Mouse (Mus musculus) lung, embryonic 14.5 days (tissue): ENCODE data around the gene Wbp2nl. TPM values are rescaled to one million over a fixed set of nuclear protein-coding genes. Genes with fewer than 3 reads are reported as not detected.
A peak's percentile ranks its signal among the peaks of the same experiment; 100 is the strongest.

ENCODE experiments used
- ATAC-seq: fragments of 200-750 bp; cut with Nextera tagmentation; 2 replicates; pipeline ENCODE4 v1.8.0; 2017; ENCODE audit warnings: mild to moderate bottlenecking, moderate TSS enrichment, moderate library complexity; ENCODE audit not compliant: insufficient read depth
- DNase-seq: peaks from one replicate; pipeline ENCODE4 v3.0.0-alpha.2; 2015
- H3K27ac ChIP-seq: fragments of 300-500 bp; sonication (generic); 2 replicates; pipeline ENCODE4 v1.5.1; 2014; ENCODE audit warnings: low read depth, mild to moderate bottlenecking, moderate library complexity
- H3K27me3 ChIP-seq: fragments of 300-500 bp; sonication (generic); 2 replicates; pipeline ENCODE4 v1.6.1; 2014; ENCODE audit warnings: low read length, control low read depth; ENCODE audit not compliant: insufficient read depth
- H3K36me3 ChIP-seq: fragments of 300-500 bp; sonication (generic); 2 replicates; pipeline ENCODE4 v1.6.1; 2014; ENCODE audit warnings: control low read depth; ENCODE audit not compliant: insufficient read depth
- H3K4me1 ChIP-seq: fragments of 300-500 bp; sonication (generic); 2 replicates; pipeline ENCODE4 v1.6.1; 2014; ENCODE audit warnings: antibody characterized with exemption, control low read depth; ENCODE audit not compliant: insufficient read depth
- H3K4me2 ChIP-seq: fragments of 300-500 bp; sonication (generic); 2 replicates; pipeline ENCODE4 v1.6.1; 2014; ENCODE audit warnings: mild to moderate bottlenecking
- H3K4me3 ChIP-seq: fragments of 300-500 bp; sonication (generic); 2 replicates; pipeline ENCODE4 v1.5.1; 2014; ENCODE audit warnings: low read depth, low read length
- H3K9ac ChIP-seq: fragments of 300-500 bp; sonication (generic); 2 replicates; pipeline ENCODE4 v1.6.1; 2014
- H3K9me3 ChIP-seq: fragments of 300-500 bp; sonication (generic); 2 replicates; pipeline ENCODE4 v1.6.1; 2016; ENCODE audit warnings: low read depth, low read length, control low read depth
- CTCF ChIP-seq: IDR thresholded peaks from 2 replicates; pipeline ENCODE4 v1.5.1; 2016; ENCODE audit warnings: antibody characterized with exemption, low read depth
- WGBS: fragments of 180-500 bp; shearing (Covaris S2); extraction: QIAGEN DNeasy Blood & Tissue Kit; methylation state at CpG from one replicate; pipeline ENCODE4 v1.1.7; 2014; 5-methylcytosine and 5-hydroxymethylcytosine counted together
- polyA plus RNA-seq: library from polyadenylated mRNA; unstranded; fragments of >200 nt; fragmentation: Nextera tagmentation; extraction: Ambion mirVana; gene quantifications from 2 replicates; pipeline ENCODE4 v1.2.1, GENCODE M21; 2014

The Wbp2nl gene
- polyA plus RNA-seq = 0.42 and 0.57 TPM in 2 replicates

DNA sequence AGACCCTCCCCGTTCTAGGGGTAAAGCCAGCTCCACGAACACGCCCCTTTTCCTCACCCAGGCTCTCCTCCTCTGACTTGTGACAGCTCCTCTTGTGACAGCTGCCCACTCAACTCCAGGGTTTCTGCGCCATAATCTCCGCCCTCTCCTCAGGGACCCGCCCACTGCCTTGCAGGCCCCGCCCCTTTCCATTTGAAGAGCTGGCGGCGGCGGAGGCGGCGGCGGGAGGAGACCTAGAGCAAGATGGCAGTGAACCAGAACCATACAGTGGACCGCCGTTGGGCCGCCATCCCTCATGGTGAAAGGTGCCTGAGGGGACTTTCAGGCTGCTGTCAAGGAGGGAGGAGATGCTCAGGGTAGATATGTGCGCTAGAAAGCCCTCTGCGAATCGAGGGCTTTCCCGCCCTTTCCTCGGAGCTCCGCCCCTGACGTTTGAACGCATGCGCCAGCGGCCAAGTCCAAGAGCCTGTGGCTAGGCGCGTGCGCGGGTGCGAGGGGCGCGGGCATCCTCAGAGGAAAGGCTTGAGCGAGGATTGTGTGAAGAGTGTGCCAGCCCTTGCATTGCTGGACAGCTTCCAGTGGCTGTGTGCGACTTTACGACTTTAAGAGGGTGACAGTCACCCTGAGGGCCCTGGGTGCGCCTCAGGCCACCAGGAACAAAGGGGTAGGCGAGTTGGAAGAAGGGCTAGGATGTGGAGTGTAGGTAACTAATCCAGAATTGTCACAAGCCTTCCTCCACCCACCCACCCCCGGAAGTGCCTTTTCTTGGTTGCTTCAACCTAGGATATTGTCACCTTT is at the start of gene Wbp2nl:
Gene Wbp2nl (plus strand): TSS at position 191 of the 798 bp plus-strand sequence.
- Histone ChIP-seq H3K4me1 (no peaks in the 10 kb centered on the region), H3K9me3 (no peaks in the 10 kb centered on the region), H3K36me3 (no peaks in the 10 kb centered on the region), H3K27me3 (no peaks in the 10 kb centered on the region), H3K27ac (no peak within 1 kb of the TSS), H3K9ac (no peak within 1 kb of the TSS), H3K4me3 (0 out of 2 replicates have a peak within 1 kb of the TSS, but pooled peaks have one; percentile 4), H3K4me2 (peak within 1 kb of the TSS; percentile 39; the same call in 1 of the 2 replicates)
- ATAC-seq (peak; percentile 38; the same call in 1 of the 2 replicates), DNase-seq (peak; percentile 40)
- 52% methylated on average over 39 of the region's 39 CpGs for WGBS
- no peak for TF ChIP-seq CTCF

DNA sequence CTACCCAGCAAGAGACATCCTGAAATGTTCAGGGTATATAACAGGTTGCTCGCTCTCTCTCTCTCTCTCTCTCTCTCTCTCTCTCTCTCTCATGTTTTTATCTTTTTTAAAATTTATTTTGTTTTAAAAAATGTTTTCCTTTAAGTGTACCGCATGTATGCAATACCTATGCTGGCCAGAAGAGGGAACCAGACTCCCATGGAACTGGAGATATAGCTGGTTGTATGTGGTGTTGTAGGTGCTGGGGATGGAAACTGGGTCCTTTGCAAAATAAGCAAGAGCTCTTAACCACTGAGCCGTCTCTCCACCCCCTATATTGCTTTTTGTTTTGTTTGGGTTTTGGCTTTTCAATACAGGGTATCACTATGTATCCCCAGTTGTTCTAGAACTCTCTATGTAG is 47.2 kb upstream of the Wbp2nl start:
- DNase-seq = no peak
- ATAC-seq = no peak
- Histone ChIP-seq H3K9ac (no peak overlapping the region), H3K9me3 (no peaks in the 10 kb centered on the region), H3K27me3 (no peaks in the 10 kb centered on the region), H3K4me1 (no peaks in the 10 kb centered on the region), H3K36me3 (no peaks in the 10 kb centered on the region), H3K4me2 (no peak overlapping the region), H3K4me3 (no peak overlapping the region), H3K27ac (no peak overlapping the region)
- WGBS = 84% methylated on average over 3 of the region's 3 CpGs
- TF ChIP-seq CTCF = peak; percentile 48

DNA sequence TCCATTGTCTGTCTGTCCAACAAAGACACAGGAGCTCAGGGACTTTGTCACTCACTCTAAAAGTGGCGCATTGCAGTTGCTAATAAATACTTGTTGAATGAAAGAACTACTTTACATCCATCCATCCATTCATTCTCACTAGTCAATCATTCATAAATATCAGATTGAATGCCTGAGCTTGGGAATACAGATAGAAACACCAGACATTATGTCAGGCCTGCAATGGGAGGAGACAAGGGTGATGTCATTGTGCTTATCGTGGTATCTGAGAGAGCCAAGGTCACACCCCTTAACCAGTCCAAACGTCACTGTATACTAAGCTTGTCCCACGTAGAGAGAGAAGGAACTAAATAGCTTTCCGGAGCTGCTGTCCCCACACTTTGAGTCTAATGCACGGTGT is 46.7 kb upstream of the Wbp2nl start, which contains the start of gene 1500009C09Rik:
Gene 1500009C09Rik (plus strand): TSS at position 301 of the 400 bp plus-strand sequence.
- H3K36me3 ChIP-seq = no peaks in the 10 kb centered on the region
- H3K9ac ChIP-seq = no peak within 1 kb of the TSS
- H3K4me2 ChIP-seq = no peak within 1 kb of the TSS
- no peak for ATAC-seq
- no peak for TF ChIP-seq CTCF
- no peak for DNase-seq
- no peaks in the 10 kb centered on the region for H3K4me1 ChIP-seq
- 75% methylated on average over 6 of the region's 6 CpGs for WGBS
- no peak within 1 kb of the TSS for H3K27ac ChIP-seq
- no peaks in the 10 kb centered on the region for H3K27me3 ChIP-seq
- H3K4me3 ChIP-seq = no peak within 1 kb of the TSS
- no peaks in the 10 kb centered on the region for H3K9me3 ChIP-seq

GRCm38 (mm10) chr15:82255248-82255647 is 43.5 kb upstream of the Wbp2nl start:
- H3K4me1 ChIP-seq = no peaks in the 10 kb centered on the region
- DNase-seq = no peak
- H3K4me2 ChIP-seq = no peak overlapping the region
- H3K36me3 ChIP-seq = no peaks in the 10 kb centered on the region
- no peaks in the 10 kb centered on the region for H3K9me3 ChIP-seq
- H3K4me3 ChIP-seq = no peak overlapping the region
- ATAC-seq = no peak
- no peak overlapping the region for H3K9ac ChIP-seq
- H3K27ac ChIP-seq = no peak overlapping the region
- H3K27me3 ChIP-seq = no peaks in the 10 kb centered on the region
- WGBS = 44% methylated on average over 4 of the region's 4 CpGs
- TF ChIP-seq CTCF = peak; percentile 23; the same call in 1 of the 2 replicates

- no peaks in the 10 kb centered on the region for H3K36me3 ChIP-seq
- no peaks in the 10 kb centered on the region for H3K9me3 ChIP-seq
- no peak overlapping the region; the same call in 1 of the 2 replicates for H3K9ac ChIP-seq
- H3K4me2 ChIP-seq = no peak overlapping the region
- 26% methylated on average over 10 of the region's 10 CpGs for WGBS
- H3K27me3 ChIP-seq = no peaks in the 10 kb centered on the region
- no peak overlapping the region for H3K27ac ChIP-seq
- no peak for TF ChIP-seq CTCF
- 0 out of 2 replicates have a peak, but pooled peaks have one; percentile 11 for ATAC-seq
- no peak for DNase-seq
- H3K4me3 ChIP-seq = no peak overlapping the region
- H3K4me1 ChIP-seq = no peaks in the 10 kb centered on the region
Measured at GRCm38 (mm10) chr15:82255944-82256383, 42.8 kb upstream of the Wbp2nl start.

DNA sequence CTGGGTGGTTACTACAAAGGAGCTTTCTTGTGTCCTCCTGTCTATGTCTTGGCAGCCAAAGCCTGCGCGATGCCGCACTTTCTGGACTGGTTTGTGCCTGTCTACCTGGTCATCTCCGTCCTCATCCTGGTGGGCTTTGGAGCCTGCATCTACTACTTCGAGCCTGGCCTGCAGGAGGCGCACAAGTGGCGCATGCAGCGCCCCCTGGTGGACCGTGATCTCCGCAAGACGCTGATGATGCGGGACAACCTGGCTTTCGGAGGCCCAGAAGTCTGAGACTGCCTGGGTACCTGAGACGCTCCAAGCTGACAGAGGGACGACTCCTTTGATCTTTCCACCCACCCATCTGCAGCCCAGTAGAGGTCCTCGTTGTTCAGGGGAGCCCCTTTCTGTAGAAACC is 39.2 kb upstream of the Wbp2nl start:
- H3K4me3 ChIP-seq = no peak overlapping the region
- H3K27me3 ChIP-seq = no peaks in the 10 kb centered on the region
- no peak overlapping the region for H3K27ac ChIP-seq
- DNase-seq = peak; percentile 81
- H3K4me2 ChIP-seq = no peak overlapping the region
- H3K9ac ChIP-seq = no peak overlapping the region
- no peak for ATAC-seq
- peak; percentile 99 for TF ChIP-seq CTCF
- H3K4me1 ChIP-seq = no peaks in the 10 kb centered on the region
- 8% methylated on average over 16 of the region's 16 CpGs for WGBS
- no peaks in the 10 kb centered on the region for H3K36me3 ChIP-seq
- no peaks in the 10 kb centered on the region for H3K9me3 ChIP-seq

DNA sequence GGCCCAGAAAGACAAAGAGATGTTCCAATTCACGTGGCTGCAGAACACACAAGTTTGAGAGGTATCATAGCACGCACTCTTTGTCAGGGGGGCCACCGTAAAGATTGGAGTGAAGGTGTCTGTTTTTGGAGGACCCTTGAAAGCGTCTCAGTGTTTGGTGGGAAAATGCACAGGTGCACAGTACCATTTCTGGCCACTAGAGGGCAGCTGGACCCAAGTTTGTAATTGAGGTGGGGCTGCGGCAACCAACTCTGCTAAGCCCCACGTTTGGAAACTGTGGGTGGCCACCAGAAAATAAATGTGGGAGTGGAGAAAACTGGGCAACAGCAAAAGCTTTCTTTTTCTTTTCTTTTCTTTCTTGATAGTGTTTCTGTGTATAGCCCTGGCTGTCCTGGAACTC is 32.4 kb upstream of the Wbp2nl start:
- no peaks in the 10 kb centered on the region for H3K36me3 ChIP-seq
- ATAC-seq (no peak), DNase-seq (peak; percentile 83)
- TF ChIP-seq CTCF = peak; percentile 92
- 9% methylated on average over 6 of the region's 6 CpGs for WGBS
- no peak overlapping the region for H3K9ac ChIP-seq
- no peaks in the 10 kb centered on the region for H3K27me3 ChIP-seq
- H3K27ac ChIP-seq = no peak overlapping the region
- no peak overlapping the region for H3K4me2 ChIP-seq
- H3K4me3 ChIP-seq = no peak overlapping the region
- no peaks in the 10 kb centered on the region for H3K4me1 ChIP-seq
- H3K9me3 ChIP-seq = no peaks in the 10 kb centered on the region
